Mouse (Mus musculus): ENCODE results near the gene Rdh14. TPM values are rescaled to one million over a fixed set of nuclear protein-coding genes. Genes with fewer than 3 reads are reported as not detected.

The Rdh14 gene
- polyA plus RNA-seq, 1 experiment from 2014 or later = 28.9 TPM

- H3K4me3 ChIP-seq (ENCODE audit: low read depth, low read length) = no peak overlapping the region
- H3K4me2 ChIP-seq = no peak overlapping the region
- no peaks in the 10 kb centered on the region for H3K9me3 ChIP-seq (ENCODE audit: low read depth, low read length)
- ATAC-seq (ENCODE audit: insufficient read depth) = no peak
- 34% methylated on average over 14 of the region's 14 CpGs for WGBS
- TF ChIP-seq CTCF (IDR thresholded peaks at IDR 0.05; ENCODE audit: low read depth) = no peak
- no peaks in the 10 kb centered on the region for H3K27me3 ChIP-seq (ENCODE audit: insufficient read depth, low read length)
- H3K9ac ChIP-seq = no peak overlapping the region
- no peaks in the 10 kb centered on the region for H3K4me1 ChIP-seq (ENCODE audit: insufficient read depth)
- no peaks in the 10 kb centered on the region for H3K36me3 ChIP-seq (ENCODE audit: insufficient read depth)
- no peak overlapping the region for H3K27ac ChIP-seq (ENCODE audit: low read depth)
- DNase-seq = peak; percentile 46
Observed at GRCm38 (mm10) chr12:10439483-10440235, 49.1 kb downstream of the Rdh14 start.

Other genes starting within 250 kb of the Rdh14 start
- 0.13 TPM in 1 of 2 replicates, not detected in the other for gene Nt5c1b, start 20.8 kb upstream of the Rdh14 start, polyA plus RNA-seq (2014; fragmentation: Nextera tagmentation; extraction: Ambion mirVana)

All from lung, embryonic 14.5 days (tissue).